Mouse (Mus musculus) adrenal gland, postnatal 25 days (tissue): ENCODE data around the gene Aig1. TPM values are rescaled to one million over a fixed set of nuclear protein-coding genes. Genes with fewer than 3 reads are reported as not detected.

ENCODE experiments used
- DNase-seq: peaks from one replicate; pipeline ENCODE4 v3.0.0; 2021; ENCODE audit warnings: mixed read lengths
- total RNA-seq: library from RNA; stranded (reverse); gene quantifications from 2 replicates; pipeline ENCODE4 v1.2.3, GENCODE M21; 2021

Aig1 gene
- total RNA-seq, 1 experiment from 2014 or later = 28.8 TPM

GRCm38 (mm10) chr10:13600926-13601325 lies 267.9 kb downstream of the Aig1 start:
- DNase-seq = no peak

- no peak for DNase-seq
These were observed 271.3 kb downstream of the Aig1 start for GRCm38 (mm10) chr10:13597491-13597890.

Other genes starting within 250 kb of the Aig1 start
- gene Hivep2, start 97.1 kb upstream of the Aig1 start, total RNA-seq = 34.0 and 41.7 TPM in 2 replicates